Mouse (Mus musculus) Patski (cell line): ENCODE results near the gene Cryl1. TPM values are rescaled to one million over a fixed set of nuclear protein-coding genes. Genes with fewer than 3 reads are reported as not detected.
A peak's percentile ranks its signal among the peaks of the same experiment; 100 is the strongest.

ENCODE experiments used
- ATAC-seq: fragments of 100-300 bp; one replicate; pipeline ENCODE4 v1.8.0; 2021
- CTCF ChIA-PET: fragments of 350-600 bp; sonication (Branson Sonifier 250); formaldehyde crosslinking; loops from one replicate; lab custom pipeline; 2022; ENCODE audit warnings: inconsistent platforms; lab: Charles Lee
- POLR2A ChIA-PET: fragments of 350-600 bp; sonication (Branson Sonifier 250); formaldehyde crosslinking; loops from one replicate; lab custom pipeline; 2022; ENCODE audit warnings: antibody characterized with exemption, inconsistent platforms; lab: Charles Lee
- DNase-seq: peaks from one replicate; pipeline ENCODE4 v3.0.0-alpha.2; 2011; ENCODE audit warnings: low read depth, low spot score
- H3K27me3 ChIP-seq: fragments of 371-371 bp; one replicate; pipeline ENCODE4 v1.5.1; 2021
- CTCF ChIP-seq: fragments of 100-300 bp; IDR thresholded peaks from one replicate; pipeline ENCODE4 v1.5.1; 2021
- in situ Hi-C: fragments of 300-500 bp; cut with MboI; formaldehyde crosslinking; loops from 3 replicates; pipeline ENCODE4 v1.11.1; 2018; ENCODE audit warnings: low pct_unique_long_range_greater_than_20kb, mixed read lengths
- polyA plus RNA-seq: library from polyadenylated mRNA; unstranded; gene quantifications from one replicate; pipeline ENCODE4 v1.2.3, GENCODE M21; 2021

Cryl1 gene
- polyA plus RNA-seq, 1 experiment from 2014 or later, result 5.9 TPM

DNA sequence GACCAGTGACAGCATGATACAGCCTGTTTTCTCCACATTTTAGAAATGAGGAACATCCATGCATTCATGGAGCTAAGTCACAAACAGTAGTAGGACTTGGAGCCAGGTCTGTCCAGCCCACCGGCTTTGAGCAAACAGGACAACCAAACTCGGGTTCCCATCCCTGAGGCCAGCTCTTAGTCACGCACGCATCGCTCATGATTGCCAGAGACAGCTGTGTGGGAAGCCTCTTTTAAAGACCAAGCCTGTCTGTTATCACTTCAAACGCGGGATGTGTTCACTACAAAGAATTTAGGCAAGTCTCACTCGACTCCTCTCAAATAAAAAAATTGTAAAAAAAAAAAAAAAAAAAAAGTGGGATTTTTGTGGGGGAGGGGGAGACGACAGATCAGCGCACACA, 67.2 kb downstream of the Cryl1 start:
- no peak for ATAC-seq
- H3K27me3 ChIP-seq, result no peaks in the 10 kb centered on the region
- TF ChIP-seq CTCF, result no peak
- POLR2A ChIA-PET, result interaction anchor here (0.6 kb wide), 1 partner anchor 484 kb away, joined by 6 read pairs; no protein-coding TSS in a partner anchor
- in situ Hi-C loops, result no loop called here
- DNase-seq, result no peak
- CTCF ChIA-PET, result no interaction called here

DNA sequence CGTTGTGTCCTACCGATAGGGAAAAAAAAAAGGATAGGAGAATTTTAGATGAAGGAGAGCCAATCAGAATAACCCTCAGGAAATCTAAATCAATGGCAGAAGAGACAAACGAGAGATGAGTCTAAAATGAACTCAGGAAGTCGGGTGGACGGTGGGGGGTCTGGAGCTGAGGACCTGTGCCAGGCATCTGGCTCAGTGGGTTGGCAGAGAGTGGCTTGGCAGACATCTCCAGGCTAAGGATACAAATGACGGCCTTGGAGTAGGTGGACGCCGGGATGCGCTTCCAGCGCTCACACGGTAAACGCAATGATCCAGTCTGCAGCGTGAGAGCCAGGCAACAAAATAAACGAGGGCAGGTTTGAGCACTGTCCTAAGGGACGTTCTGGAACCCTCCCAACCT, 68.7 kb downstream of the Cryl1 start:
- H3K27me3 ChIP-seq, result no peaks in the 10 kb centered on the region
- ChIA-PET CTCF (no interaction called here), POLR2A (interaction anchor here (0.7 kb wide), 1 partner anchor 30 kb away, joined by 3 read pairs; no protein-coding TSS in a partner anchor)
- ATAC-seq (no peak), DNase-seq (no peak)
- in situ Hi-C loops, result no loop called here
- TF ChIP-seq CTCF, result no peak

DNA sequence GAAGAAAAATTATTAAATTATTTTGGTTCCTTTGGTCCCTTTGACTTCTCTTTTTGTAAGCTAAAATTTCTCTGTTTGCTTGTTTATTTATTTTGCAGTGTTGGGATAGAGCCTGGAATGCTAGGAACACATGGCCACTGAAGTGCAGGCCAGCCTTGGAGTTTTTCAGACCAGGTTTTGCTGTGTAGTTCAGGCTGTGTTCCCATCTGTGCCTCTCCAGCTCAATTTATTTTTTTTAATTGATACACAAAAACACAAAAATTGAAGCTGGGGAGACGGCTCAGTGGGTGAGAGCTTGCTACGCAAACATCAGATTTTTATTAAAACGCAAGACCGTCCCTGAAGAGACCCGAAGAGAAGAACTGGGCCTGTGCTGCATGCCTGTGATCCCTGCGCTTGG, 71.6 kb downstream of the Cryl1 start:
- ChIA-PET CTCF (no interaction called here), POLR2A (interaction anchor here (1.5 kb wide), 1 partner anchor 11 kb away, joined by 4 read pairs; no protein-coding TSS in a partner anchor)
- no peak for TF ChIP-seq CTCF
- in situ Hi-C loops, result no loop called here
- no peak for ATAC-seq
- DNase-seq, result no peak
- H3K27me3 ChIP-seq, result no peaks in the 10 kb centered on the region

DNA sequence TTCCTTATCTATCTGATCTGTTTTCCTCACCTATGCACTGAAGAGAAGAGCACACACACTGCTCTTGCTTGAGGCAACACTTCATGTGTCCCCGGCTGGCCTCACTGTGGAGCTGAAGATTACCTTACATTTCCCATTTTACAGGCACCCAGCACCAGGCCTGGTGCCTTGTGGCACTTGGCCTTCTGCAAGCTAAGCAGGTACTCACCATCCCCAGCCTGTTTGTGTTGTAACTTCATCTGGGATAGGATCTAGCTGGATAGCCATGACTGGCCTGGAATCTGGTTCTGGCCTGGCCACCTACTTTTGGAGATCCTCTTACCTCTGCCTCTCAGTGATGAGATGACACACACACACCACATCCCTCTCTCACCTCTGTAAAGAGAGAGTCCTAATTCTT, 79.5 kb downstream of the Cryl1 start:
- ATAC-seq, result no peak
- no peaks in the 10 kb centered on the region for H3K27me3 ChIP-seq
- CTCF ChIA-PET, result no interaction called here
- no peak for TF ChIP-seq CTCF
- DNase-seq, result no peak
- in situ Hi-C loops, result no loop called here
- POLR2A ChIA-PET, result interaction anchor here (0.6 kb wide), 1 partner anchor 61 kb away, joined by 4 read pairs; no protein-coding TSS in a partner anchor

DNA sequence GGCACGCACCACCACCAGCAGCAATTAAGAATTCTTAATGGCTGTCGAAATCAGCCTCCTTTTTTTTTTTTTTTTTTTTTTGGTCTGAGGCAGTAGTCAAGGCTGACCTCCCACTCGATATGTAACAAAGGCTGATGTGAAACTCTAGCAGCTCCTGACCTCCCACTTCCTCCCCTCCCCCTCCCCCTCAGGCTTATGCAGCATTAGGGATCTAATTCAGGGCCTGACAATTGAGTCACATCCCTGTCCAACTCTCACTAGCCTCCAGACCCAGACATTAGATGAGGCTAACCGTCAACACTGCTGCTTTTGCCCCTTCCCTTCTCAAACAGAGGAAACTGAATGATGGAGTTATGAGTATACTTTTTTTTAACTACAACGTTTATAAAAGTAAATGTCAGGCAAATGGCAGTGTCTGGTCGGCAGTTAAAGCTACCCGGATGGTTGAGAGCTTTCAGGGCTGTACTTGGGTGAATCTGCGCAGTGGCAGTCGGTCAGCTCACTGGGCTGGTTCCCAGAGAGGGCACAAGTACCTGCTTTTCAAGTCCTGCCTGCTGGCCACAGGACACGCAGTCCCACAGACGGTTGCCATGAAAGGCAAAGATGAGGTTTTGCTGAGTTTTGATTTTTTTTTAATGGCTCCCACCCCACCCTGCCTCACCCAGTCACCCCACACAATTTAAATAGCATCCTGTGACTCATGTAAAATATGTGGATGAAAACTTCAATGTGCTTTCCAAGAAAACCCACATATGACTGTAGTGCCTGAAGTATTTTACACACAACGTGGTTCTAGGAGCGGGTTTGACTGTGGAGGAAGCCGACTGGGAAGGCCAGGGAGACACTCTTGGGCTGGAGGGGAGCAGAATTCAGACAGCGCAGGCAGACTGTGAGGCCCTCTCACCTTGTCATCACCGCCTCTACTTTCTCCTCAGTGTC, 81.4 kb downstream of the Cryl1 start:
- no peaks in the 10 kb centered on the region for H3K27me3 ChIP-seq
- DNase-seq, result no peak
- ChIA-PET POLR2A (no interaction called here), CTCF (interaction anchor here (1.4 kb wide), 1 partner anchor 9 kb away, joined by 4 read pairs; no protein-coding TSS in a partner anchor)
- in situ Hi-C loops, result no loop called here
- no peak for ATAC-seq
- no peak for TF ChIP-seq CTCF

DNA sequence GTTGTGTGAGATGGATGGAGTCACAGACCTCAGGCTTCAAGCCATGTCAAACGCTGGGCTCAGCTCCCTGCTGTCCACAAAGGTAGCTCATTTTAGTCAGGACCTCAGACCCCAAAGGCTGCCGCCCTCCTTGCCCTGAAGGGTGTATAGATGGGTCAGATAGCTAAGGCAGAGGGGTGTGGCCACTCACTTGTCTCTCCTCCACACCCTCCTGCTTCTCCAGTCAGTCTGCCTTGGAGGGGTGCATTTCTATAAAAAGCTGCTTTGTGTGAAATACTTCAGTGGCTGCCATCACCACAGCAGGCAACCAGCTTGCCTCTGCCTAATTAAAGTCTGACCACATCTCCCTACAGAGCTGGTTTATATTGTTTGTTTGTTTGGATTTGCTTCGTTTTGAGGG, 82.4 kb downstream of the Cryl1 start:
- in situ Hi-C loops, result no loop called here
- ChIA-PET CTCF (no interaction called here), POLR2A (no interaction called here)
- DNase-seq, result no peak
- ATAC-seq, result no peak
- H3K27me3 ChIP-seq, result no peaks in the 10 kb centered on the region
- no peak for TF ChIP-seq CTCF

DNA sequence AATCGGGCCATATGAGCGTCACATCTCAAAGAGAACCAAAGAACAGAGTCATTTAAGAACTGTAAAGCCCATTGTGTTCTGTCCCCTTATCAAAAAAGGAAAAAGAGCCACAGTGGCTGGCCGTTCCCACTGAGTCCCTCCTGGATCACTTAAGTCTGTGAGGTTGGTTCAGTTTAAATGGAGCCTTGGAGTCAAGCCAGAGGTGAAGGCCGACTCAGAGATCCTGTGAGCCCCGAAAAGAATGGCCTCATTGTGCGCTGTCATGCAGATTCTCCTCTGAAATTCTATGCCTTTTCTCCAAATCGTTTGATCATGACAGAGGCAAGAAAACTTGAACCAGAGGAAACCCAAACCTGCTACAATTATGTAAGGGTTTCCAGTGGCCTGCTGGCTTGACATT, 82.8 kb downstream of the Cryl1 start:
- ChIA-PET POLR2A (no interaction called here), CTCF (no interaction called here)
- no peak for TF ChIP-seq CTCF
- DNase-seq (no peak), ATAC-seq (no peak)
- no peaks in the 10 kb centered on the region for H3K27me3 ChIP-seq
- in situ Hi-C loops, result no loop called here

DNA sequence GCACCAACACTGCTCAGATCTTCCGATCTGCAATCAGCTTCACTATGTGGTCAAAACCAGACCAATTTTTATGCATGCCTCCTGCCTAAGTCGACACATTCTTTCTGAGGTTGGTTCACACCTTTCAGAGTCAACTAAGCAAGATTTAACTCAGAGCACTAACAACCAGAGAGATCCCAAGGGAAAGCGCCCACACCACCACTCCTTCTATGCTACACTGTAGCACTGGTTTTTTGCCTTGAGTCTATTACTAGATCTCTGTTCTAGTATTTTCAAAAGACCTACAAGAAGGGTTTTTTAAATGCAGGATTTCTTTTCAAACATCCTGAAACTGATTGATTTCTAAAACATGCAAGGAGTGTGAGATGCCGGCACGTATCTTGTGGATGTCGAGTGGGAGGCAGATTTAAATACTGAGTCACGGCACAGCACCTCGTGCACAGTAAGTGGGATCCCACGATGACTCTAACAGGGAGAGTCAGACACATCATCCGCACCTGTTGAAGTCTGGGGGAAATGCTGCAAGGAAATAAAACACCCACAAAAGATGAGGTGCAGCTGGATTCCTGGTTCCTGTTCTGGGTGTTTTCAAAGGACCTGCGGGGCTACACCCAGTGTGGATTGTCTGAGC, 96.6 kb downstream of the Cryl1 start:
- no peak for TF ChIP-seq CTCF
- ChIA-PET CTCF (no interaction called here), POLR2A (no interaction called here)
- no peak for ATAC-seq
- H3K27me3 ChIP-seq, result no peaks in the 10 kb centered on the region
- no peak for DNase-seq
- in situ Hi-C loops, result no loop called here

DNA sequence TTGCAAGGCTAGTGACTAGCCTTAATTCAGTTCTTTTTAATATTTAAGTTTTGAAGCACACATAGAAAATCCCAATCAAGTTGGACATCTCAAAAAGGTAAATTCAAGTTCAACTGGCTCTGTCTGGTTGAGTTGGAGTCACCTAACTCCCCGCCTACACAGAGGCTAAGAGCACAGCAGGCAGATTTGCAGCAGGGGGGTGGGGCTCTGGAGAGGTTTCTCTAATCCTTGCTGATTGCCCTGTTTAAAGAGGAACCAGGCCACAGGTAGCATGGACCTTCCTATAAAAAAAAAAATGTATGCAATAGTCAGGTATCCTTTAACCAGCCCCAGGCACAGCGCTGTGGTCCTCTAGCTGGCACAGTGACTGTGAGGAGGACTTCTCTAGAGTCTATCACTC, 97.8 kb downstream of the Cryl1 start:
- no peaks in the 10 kb centered on the region for H3K27me3 ChIP-seq
- no peak for DNase-seq
- no peak for TF ChIP-seq CTCF
- ChIA-PET CTCF (no interaction called here), POLR2A (no interaction called here)
- ATAC-seq, result no peak
- in situ Hi-C loops, result no loop called here

DNA sequence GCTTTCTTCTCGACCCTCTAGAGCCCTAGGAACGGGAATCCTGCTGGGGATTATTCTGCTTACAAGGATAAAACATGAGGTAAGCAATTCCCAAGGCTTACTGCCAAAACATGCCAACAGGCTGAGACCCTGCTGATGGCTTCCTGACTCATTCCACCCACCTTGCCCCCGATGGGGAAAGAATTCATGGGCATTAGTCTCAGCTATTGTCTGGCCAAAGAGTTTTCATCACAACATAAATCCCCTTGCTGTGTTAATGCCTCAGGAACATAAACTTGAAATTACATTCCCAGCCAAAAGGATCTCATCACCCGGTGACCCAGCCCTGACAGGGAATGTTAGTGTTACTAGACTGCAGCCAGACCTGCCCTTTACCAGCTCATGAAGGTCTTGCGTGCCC, 100.7 kb downstream of the Cryl1 start:
- POLR2A ChIA-PET, result no interaction called here
- ATAC-seq (peak; percentile 87), DNase-seq (peak; percentile 96)
- no peaks in the 10 kb centered on the region for H3K27me3 ChIP-seq
- in situ Hi-C loops, result no loop called here
- CTCF ChIA-PET, result no interaction called here
- TF ChIP-seq CTCF, result no peak

DNA sequence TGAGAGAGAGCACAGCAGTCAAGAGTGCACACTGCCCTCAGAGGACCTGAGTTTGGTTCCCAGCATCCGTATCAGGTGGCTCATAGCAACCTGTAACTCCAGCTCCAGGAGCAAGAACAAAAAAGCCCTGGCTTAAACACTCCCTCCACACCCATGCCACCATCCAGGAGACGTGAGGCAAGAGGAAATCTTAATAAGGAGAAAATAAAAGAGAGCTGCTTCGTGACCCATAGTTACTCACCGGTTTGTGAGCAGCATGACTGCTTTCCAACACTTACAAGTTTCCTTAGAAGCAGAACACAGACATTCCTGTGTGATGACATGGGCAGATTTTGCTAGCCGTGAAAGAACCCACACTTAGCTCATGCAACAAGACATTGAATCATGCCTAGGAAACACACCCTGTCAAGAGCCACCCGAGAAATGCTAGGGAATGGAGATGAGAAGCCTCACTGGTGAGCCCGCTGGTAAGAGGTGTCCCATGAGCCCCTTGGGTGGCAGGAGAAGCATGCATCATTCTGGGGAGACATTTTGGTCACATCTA, 106.9 kb downstream of the Cryl1 start:
- CTCF ChIA-PET, result no interaction called here
- DNase-seq, result peak; percentile 80
- ATAC-seq, result peak; percentile 96
- POLR2A ChIA-PET, result no interaction called here
- in situ Hi-C loops, result no loop called here
- no peaks in the 10 kb centered on the region for H3K27me3 ChIP-seq
- TF ChIP-seq CTCF, result no peak
